Mouse (Mus musculus): Measurements from ENCODE around the gene Cnpy1.

The Cnpy1 gene

GRCm38 (mm10) chr5:28245574-28245973 lies at the start of gene Cnpy1:
Gene Cnpy1 (minus strand): TSS chr5:28245806.
- DNase-seq (ENCODE audit: low spot score), result no peak

DNA sequence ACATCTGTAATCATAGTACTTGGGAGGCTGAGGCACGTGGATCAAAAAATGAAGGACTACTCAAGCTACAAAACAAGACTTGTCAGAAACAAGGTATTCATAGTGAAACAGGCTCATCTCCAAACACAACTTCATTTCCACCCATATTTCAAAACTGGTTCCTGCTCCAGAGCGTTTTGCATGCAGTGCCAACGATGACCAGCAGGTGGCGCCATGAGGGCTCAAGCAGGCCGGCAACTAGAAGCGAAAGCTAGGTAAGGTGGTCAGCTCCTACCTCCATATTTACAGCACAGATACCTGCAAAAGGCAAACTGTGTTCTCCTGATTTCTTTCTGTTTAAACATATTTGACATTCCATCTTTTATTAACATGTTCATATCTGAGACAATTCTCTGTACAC lies 48.4 kb upstream of the Cnpy1 start:
- peak; percentile 77 for DNase-seq (ENCODE audit: low spot score)

- DNase-seq (ENCODE audit: low spot score), result no peak
Measured at GRCm38 (mm10) chr5:28292281-28292680, 46.7 kb upstream of the Cnpy1 start.

DNA sequence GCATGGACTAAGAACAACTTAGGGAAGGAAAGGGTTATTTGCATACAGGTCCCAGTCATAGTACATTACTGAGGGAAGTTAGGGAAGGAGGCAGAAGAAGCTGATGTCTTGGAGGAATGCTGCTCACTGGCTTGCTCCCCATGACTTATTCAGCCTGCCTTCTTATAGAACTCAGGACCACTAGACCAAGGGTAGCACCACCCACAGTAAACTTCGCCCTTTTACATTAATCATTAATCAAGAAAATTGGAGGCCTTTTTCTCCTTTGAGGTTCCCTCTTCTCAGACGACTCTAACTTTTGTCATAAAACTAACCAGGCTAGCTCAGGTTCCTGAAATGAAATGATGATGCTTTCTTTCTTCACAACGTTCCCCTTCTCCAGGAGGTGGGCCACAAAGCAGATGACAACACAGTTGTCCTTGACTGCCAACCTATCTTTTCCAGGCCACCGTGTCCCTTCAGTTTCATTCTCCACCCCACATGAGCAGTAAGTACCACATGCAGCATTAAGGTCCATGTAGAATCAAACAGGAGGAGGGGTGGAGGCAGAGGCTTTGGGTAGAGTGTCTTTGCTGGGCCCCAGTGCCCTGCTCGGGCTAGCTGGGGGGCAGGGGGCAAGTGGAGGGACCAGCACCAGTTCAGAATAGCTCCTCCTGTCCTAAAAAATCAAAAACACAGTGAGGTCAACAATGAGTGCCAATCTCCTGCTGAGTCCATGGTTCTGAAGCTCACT lies 45.7 kb upstream of the Cnpy1 start:
- DNase-seq (ENCODE audit: low spot score), result no peak

- no peak for DNase-seq (ENCODE audit: low spot score)
Measured at GRCm38 (mm10) chr5:28290630-28291029, 45.0 kb upstream of the Cnpy1 start.

DNA sequence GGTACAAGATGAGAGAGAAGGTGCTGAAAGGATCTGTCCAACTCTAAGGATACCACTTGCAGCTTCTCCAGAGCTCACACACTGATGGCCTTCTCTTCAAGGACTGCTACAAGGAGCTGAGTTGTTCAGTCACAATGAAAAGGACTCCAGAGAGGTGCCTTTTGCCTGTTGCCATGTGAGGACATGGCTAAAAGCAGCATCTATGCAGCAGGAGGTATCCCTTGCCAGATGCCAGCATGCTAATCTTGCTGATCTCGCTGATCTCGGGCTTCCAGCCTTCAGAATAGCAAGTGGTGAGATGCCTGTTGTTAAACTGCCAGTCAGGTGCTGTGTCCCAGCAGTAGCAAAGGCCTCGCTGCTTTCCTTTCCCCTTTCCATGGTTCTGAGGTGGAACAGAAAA lies 43.5 kb upstream of the Cnpy1 start:
- DNase-seq (ENCODE audit: low spot score), result no peak

GRCm38 (mm10) chr5:28277279-28277678 lies 31.7 kb upstream of the Cnpy1 start:
- DNase-seq (ENCODE audit: low spot score), result no peak

DNA sequence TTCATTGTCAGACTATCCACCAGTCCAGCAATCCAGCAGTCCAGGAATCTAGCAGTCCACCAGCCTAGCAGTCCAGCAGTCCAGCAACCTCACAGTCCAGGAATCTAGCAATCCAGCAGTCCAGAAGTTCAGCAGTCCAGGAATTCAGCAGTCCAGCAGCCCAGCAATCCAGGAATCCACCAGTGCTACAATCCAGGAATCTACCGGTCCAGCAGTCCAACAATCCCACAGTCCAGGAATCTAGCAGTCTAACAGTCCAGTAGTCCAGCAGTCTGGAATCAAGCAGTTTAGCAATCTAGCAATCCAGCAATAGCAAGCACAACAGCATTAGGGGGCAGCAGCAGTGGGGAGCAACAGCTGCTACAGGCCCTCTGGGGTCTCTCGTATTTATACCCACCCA lies 27.2 kb upstream of the Cnpy1 start:
- no peak for DNase-seq (ENCODE audit: low spot score)

DNA sequence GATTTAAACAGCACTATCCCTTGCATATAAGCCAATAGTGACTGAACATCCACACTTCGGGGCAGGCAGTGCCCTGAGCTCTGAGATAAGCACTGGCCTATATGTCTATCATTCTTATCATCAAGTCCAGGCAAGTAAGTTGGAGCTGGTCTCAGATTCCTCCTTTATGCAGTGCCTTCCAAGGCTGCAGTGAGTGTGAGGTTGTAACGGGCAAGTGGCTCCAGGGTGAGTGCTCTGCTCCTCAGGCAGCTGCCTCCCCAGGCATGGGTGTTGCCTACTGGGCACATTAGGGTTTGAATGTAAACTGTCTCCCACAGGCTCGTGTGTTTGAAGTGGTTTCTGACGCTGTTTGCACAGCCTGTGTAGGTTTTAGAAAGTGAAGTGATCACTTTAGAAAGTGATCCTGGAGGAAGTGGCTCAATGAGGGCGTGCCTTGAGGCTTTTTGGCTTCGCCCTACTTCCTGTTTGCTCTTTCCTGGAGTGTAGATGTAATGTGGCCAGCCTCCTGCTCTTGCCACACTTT lies 23.9 kb upstream of the Cnpy1 start:
- DNase-seq (ENCODE audit: low spot score), result no peak

GRCm38 (mm10) chr5:28267576-28267975 lies 22.0 kb upstream of the Cnpy1 start:
- DNase-seq (ENCODE audit: low spot score), result no peak

DNA sequence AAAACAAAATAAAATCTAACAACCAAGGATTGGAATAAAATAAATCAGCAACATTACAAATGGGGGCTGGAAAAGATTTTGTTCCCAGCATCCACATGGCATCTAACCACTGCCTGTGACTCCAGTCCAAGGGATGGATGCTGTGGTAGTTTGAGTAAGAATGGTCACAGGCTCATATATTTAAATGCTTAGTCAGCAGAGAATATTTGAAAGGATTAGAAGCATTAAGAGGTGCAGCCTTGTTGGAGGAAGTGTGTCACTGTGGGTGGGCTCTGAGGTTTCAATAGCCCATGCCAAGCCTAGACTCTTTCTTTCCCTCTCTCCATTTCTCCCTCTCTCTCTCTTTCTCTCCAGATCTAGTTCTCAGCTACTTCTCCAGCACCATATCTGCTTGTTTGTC lies 20.0 kb upstream of the Cnpy1 start:
- no peak for DNase-seq (ENCODE audit: low spot score)

GRCm38 (mm10) chr5:28263852-28264251 lies 18.2 kb upstream of the Cnpy1 start:
- DNase-seq (ENCODE audit: low spot score), result no peak

- no peak for DNase-seq (ENCODE audit: low spot score)
Measured at GRCm38 (mm10) chr5:28262070-28262469, 16.5 kb upstream of the Cnpy1 start.

GRCm38 (mm10) chr5:28259939-28260338 lies 14.3 kb upstream of the Cnpy1 start:
- no peak for DNase-seq (ENCODE audit: low spot score)

DNA sequence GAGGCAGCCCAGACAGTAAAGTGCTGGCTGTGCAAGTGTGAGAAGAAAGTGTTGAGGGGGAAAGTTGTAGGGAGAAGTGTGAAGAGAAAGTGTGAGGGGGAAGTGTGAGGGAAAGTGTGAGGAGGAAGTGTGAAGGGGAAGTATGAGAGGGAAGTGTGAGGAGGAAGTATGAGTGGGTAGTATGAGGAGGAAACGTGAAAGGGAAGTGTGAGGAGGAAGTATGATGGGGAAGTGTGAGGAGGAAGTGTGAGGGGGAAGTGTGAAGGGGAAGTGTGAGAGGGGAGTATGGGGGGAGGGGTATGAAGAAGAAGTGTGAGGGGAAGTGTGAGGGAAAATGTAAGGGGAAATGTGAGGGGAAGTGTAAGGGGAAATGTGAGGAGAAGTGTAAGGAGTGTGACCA lies 13.8 kb upstream of the Cnpy1 start:
- DNase-seq (ENCODE audit: low spot score), result no peak

DNA sequence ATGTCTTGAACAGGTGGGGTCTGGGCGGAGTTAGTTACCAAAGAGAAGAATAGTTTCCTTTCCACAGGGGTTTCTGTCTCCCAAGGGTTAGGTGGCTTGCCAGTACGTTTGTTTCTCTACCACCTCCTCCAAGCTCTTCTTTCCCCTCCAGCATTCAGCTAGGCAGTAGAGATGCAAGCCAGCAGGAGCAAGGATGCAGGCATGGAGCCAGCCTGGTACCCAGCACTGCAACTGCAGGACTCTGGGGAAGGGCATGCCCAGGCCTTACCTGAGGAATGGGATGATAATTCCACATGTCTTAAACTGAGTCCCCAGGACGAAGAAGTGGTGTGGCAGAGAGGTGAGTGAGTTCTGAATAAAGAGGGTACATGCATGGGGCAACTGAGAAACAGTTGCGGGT lies 12.2 kb upstream of the Cnpy1 start:
- no peak for DNase-seq (ENCODE audit: low spot score)

DNA sequence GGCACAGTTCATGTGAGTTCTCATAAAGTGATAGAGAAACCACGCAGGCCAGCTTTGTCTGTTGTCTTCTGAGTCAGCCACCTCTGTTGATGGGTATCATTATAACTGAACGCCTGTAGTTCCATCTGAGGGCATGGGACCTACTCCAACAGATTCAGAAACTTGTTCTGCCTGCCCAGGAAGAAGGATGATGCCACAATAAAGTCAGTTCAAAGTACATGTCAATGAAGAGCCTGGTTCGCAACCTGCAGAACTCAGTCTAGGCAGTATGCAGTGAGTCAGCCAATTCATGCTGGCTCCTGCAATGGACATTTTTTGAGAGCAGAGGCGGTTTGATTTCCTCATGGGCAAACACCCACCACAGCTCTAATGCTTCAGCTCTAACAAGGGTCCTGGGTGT lies 7.4 kb upstream of the Cnpy1 start:
- no peak for DNase-seq (ENCODE audit: low spot score)

DNA sequence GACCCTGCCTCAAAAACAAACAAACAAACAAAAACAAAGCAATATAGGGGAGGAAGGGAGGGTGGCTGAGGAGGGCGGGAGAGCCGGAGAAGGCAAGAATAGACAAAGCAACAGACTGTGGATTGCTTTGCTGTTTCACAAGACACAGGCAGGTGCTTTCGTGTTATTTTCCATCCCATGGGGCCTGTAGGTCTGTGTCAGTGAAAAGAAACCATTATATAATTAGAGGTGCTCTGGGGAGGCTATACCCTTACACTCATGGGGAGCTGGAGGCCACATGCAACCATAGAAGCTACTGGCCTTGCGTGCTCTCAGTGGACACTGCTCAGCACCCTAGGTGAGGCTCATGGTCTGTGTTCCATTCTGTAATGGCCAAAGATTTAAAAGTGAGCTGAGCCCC lies 6.7 kb upstream of the Cnpy1 start:
- DNase-seq (ENCODE audit: low spot score), result no peak

GRCm38 (mm10) chr5:28251211-28251764 lies 5.7 kb upstream of the Cnpy1 start:
- no peak for DNase-seq (ENCODE audit: low spot score)

DNA sequence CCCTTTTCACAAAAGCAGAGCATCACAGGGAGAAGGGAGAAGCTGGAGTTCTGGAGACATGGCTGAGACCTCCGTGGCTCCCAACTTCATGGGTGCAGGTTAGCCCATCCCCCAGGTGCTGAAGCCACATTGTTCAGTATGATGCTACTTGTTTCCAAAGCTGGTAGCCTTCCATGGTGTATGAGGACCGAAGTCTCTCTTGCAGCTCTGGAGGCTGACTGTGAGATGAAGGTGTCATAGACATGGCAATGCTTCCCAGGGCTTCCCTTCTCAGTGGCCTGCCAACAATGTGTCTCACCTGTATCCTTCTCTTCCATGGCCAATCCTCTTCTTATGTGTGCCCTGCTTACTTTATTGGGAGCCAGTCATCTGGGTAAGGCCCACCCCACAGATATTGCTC lies 4.9 kb upstream of the Cnpy1 start:
- DNase-seq (ENCODE audit: low spot score), result no peak

- no peak for DNase-seq (ENCODE audit: low spot score)
Measured at GRCm38 (mm10) chr5:28245121-28245520, 485 bp downstream of the Cnpy1 start.

- no peak for DNase-seq (ENCODE audit: low spot score)
Measured at GRCm38 (mm10) chr5:28243501-28244177, 2.0 kb downstream of the Cnpy1 start.

- DNase-seq (ENCODE audit: low spot score), result no peak
Measured at GRCm38 (mm10) chr5:28241423-28241822, 4.2 kb downstream of the Cnpy1 start.

All from layer of hippocampus, adult 9-10 months (tissue).